Mouse (Mus musculus) left cerebral cortex, postnatal 10 days (tissue): ENCODE results near the gene Senp7. TPM values are rescaled to one million over a fixed set of nuclear protein-coding genes. Genes with fewer than 3 reads are reported as not detected.
"Not testable (repeated sequence)": the region's sequence is repeated elsewhere in the genome, so short reads cannot be mapped to it uniquely, and the experiment has no call there.

ENCODE experiments used
- DNase-seq, 2 experiments: peaks; one replicate each; pipeline ENCODE4 v3.0.0; 2021 to 2022; ENCODE audit warnings: low spot score in 2 of 2, mixed read lengths in 1 of 2; ENCODE audit errors: extremely low spot score in 1 of 2
- intact Hi-C: fragments of 180-260 bp; cut with DNase I; formaldehyde crosslinking; loops from one replicate; pipeline ENCODE4 v1.15.1; 2025
- total RNA-seq, 2 experiments: library from RNA; stranded (reverse); gene quantifications; 2 replicates each; pipeline ENCODE4 v1.2.3; 2021

The Senp7 gene
- total RNA-seq, result 10 to 100 TPM; 42.7 to 46.2 TPM

GRCm38 (mm10) chr16:56048038-56048437, at the start of gene Senp7:
Senp7 (plus strand) TSS chr16:56048338.
- intact Hi-C loops, DNase-seq: not testable (repeated sequence)

GRCm38 (mm10) chr16:56006798-56007197, 41.3 kb upstream of the Senp7 start:
- intact Hi-C loops, result no loop called here
- DNase-seq, result no peak

- no peak for DNase-seq
- intact Hi-C loops, result no loop called here
These were observed 39.3 kb upstream of the Senp7 start for GRCm38 (mm10) chr16:56008862-56009261.

- intact Hi-C loops, result no loop called here
These were observed 35.1 kb upstream of the Senp7 start for GRCm38 (mm10) chr16:56012789-56013743.

GRCm38 (mm10) chr16:56014076-56014475, 34.1 kb upstream of the Senp7 start:
- intact Hi-C loops, result no loop called here

More at GRCm38 (mm10) chr16:56012789-56013743, 35.1 kb upstream of the Senp7 start:
- no peak for DNase-seq

GRCm38 (mm10) chr16:56019660-56020059, 28.5 kb upstream of the Senp7 start:
- no peak for DNase-seq
- intact Hi-C loops, result loop anchor here (10.0 kb wide), 1 partner anchor 45 kb away; the partner anchor contains the start of gene Zbtb11

More at GRCm38 (mm10) chr16:56014076-56014475, 34.1 kb upstream of the Senp7 start:
- no peak for DNase-seq

- DNase-seq, result no peak
- intact Hi-C loops, result loop anchor here (10.0 kb wide), 1 partner anchor 53 kb away; the partner anchor contains the start of gene Zbtb11
These were observed 20.1 kb upstream of the Senp7 start for GRCm38 (mm10) chr16:56027854-56028629.

- DNase-seq, result peak in 1 of 2 experiments; percentile 74
- intact Hi-C loops, result loop anchor here (10.0 kb wide), 1 partner anchor 54 kb away; the partner anchor contains the start of gene Zbtb11
These were observed 19.2 kb upstream of the Senp7 start for GRCm38 (mm10) chr16:56028722-56029551.

- intact Hi-C loops, result loop anchor here (5.0 to 10.0 kb wide), 2 partner anchors 38 to 55 kb away; partner anchors contain the start of gene Zbtb11
- peak; percentile 97 to 98 for DNase-seq
These were observed 18.5 kb upstream of the Senp7 start, which contains the start of gene Pcnp for GRCm38 (mm10) chr16:56029661-56030082. Pcnp (minus strand) TSS chr16:56029739.

GRCm38 (mm10) chr16:56034566-56034965, 13.6 kb upstream of the Senp7 start:
- intact Hi-C loops, result loop anchor here (5.0 kb wide), 1 partner anchor 33 kb away; no protein-coding TSS in a partner anchor

GRCm38 (mm10) chr16:56036501-56036900, 11.6 kb upstream of the Senp7 start:
- intact Hi-C loops, result no loop called here
- DNase-seq, result no peak

More at GRCm38 (mm10) chr16:56034566-56034965, 13.6 kb upstream of the Senp7 start:
- DNase-seq, result no peak

GRCm38 (mm10) chr16:56037138-56038010, 10.8 kb upstream of the Senp7 start, which contains the start of gene Trmt10c:
Trmt10c (minus strand) TSS chr16:56037819.
- intact Hi-C loops, result no loop called here
- peak; percentile 86 to 97 for DNase-seq

- no peak for DNase-seq
- intact Hi-C loops, result no loop called here
These were observed 10.0 kb upstream of the Senp7 start for GRCm38 (mm10) chr16:56038090-56038489.

- no peak for DNase-seq
- intact Hi-C loops, result no loop called here
These were observed 7.8 kb downstream of the Senp7 start for GRCm38 (mm10) chr16:56055911-56056310.

- intact Hi-C loops, result no loop called here
- DNase-seq, result no peak
These were observed 8.9 kb downstream of the Senp7 start for GRCm38 (mm10) chr16:56056944-56057590.

- no peak for DNase-seq
- intact Hi-C loops, result no loop called here
These were observed 10.0 kb downstream of the Senp7 start for GRCm38 (mm10) chr16:56058151-56058550.
